Mouse (Mus musculus): ENCODE results near the gene A830031A19Rik.

- TF ChIP-seq TAL1 (conservative IDR thresholded peaks at IDR 0.05; ENCODE audit: low read depth, low read length) (no peak), CTCF (IDR thresholded peaks at IDR 0.05; ENCODE audit: low read depth, low read length) (no peak), POLR2AphosphoS5 (IDR thresholded peaks at IDR 0.05; ENCODE audit: insufficient replicate concordance, low read depth, low read length) (no peak), GATA1 (IDR thresholded peaks at IDR 0.05; ENCODE audit: borderline replicate concordance, low read length) (no peak), GATA2 (IDR thresholded peaks at IDR 0.05; ENCODE audit: borderline replicate concordance, low read depth, low read length) (no peak)
Observed at GRCm38 (mm10) chr11:24008976-24009375, 65.9 kb downstream of the A830031A19Rik start.

Measured in G1E (cell line).